Mouse (Mus musculus) liver, embryonic 14.5 days (tissue): Measurements from ENCODE around the gene Cog1. TPM values are rescaled to one million over a fixed set of nuclear protein-coding genes. Genes with fewer than 3 reads are reported as not detected.

ENCODE experiments used
- ATAC-seq: fragments of 200-750 bp; cut with Nextera tagmentation; 2 replicates; pipeline ENCODE4 v1.8.0; 2017; ENCODE audit warnings: moderate number of reproducible peaks, mild to moderate bottlenecking, moderate library complexity; ENCODE audit not compliant: insufficient read depth
- DNase-seq, 3 experiments: peaks; one replicate each; pipeline ENCODE4 v3.0.0-alpha.2; 2012 to 2013; ENCODE audit warnings: low read depth in 3 of 3, low spot score in 3 of 3
- H3K27ac ChIP-seq: fragments of 300-500 bp; sonication (generic); 2 replicates; pipeline ENCODE4 v1.5.1; 2014; ENCODE audit warnings: moderate library complexity, mild to moderate bottlenecking, control low read depth, inconsistent platforms
- H3K27me3 ChIP-seq: fragments of 300-500 bp; sonication (generic); 2 replicates; pipeline ENCODE4 v1.6.1; 2014; ENCODE audit warnings: mild to moderate bottlenecking, low read length, moderate library complexity; ENCODE audit not compliant: control insufficient read depth, insufficient read depth
- H3K36me3 ChIP-seq: fragments of 300-500 bp; sonication (generic); replicated peaks from 2 replicates; pipeline ENCODE4 v1.6.1; 2014; ENCODE audit warnings: low read depth; ENCODE audit not compliant: control insufficient read depth, insufficient read depth
- H3K4me1 ChIP-seq, 2 experiments: fragments of 200-500 bp in 1 of 2; fragments of 300-500 bp in 1 of 2; sonication (generic) in 1 of 2; replicated peaks; 2 replicates each; pipeline ENCODE4 v1.6.1; 2012 to 2014; ENCODE audit warnings: antibody characterized with exemption in 1 of 2, inconsistent platforms in 1 of 2, low read length in 1 of 2; ENCODE audit not compliant: control insufficient read depth in 2 of 2, insufficient read depth in 2 of 2
- H3K4me2 ChIP-seq: fragments of 300-500 bp; sonication (generic); 2 replicates; pipeline ENCODE4 v1.6.1; 2014; ENCODE audit warnings: low read depth, mild to moderate bottlenecking, control low read depth, moderate library complexity
- H3K4me3 ChIP-seq, 2 experiments: fragments of 200-500 bp in 1 of 2; fragments of 300-500 bp in 1 of 2; sonication (generic) in 1 of 2; 2 replicates each; pipeline ENCODE4 v1.5.1; 2012 to 2014; ENCODE audit warnings: low read depth in 2 of 2, low read length in 2 of 2, mild to moderate bottlenecking in 2 of 2, control low read depth in 1 of 2, inconsistent platforms in 1 of 2, moderate library complexity in 1 of 2; ENCODE audit not compliant: insufficient read depth in 1 of 2
- H3K9ac ChIP-seq: fragments of 300-500 bp; sonication (generic); replicated peaks from 2 replicates; pipeline ENCODE4 v1.6.1; 2014; ENCODE audit warnings: mild to moderate bottlenecking, control low read depth, moderate library complexity
- H3K9me3 ChIP-seq: fragments of 300-500 bp; sonication (generic); 2 replicates; pipeline ENCODE4 v1.6.1; 2016; ENCODE audit warnings: low read length, mixed read lengths; ENCODE audit not compliant: control insufficient read depth
- CTCF ChIP-seq: IDR thresholded peaks from 2 replicates; pipeline ENCODE4 v1.5.1; 2016; ENCODE audit warnings: antibody characterized with exemption, low read depth, control low read depth
- EP300 ChIP-seq: IDR thresholded peaks from 2 replicates; pipeline ENCODE4 v1.6.1; 2016; ENCODE audit warnings: antibody characterized with exemption, low read depth
- WGBS: fragments of 180-500 bp; shearing (Covaris S2); extraction: QIAGEN DNeasy Blood & Tissue Kit; methylation state at CpG from one replicate; pipeline ENCODE4 v1.1.7; 2014; ENCODE audit not compliant: insufficient replicate concordance; 5-methylcytosine and 5-hydroxymethylcytosine counted together
- polyA plus RNA-seq, 2 experiments: library from polyadenylated mRNA; depleted of rRNA in 1 of 2; stranded (reverse) in 1 of 2; unstranded in 1 of 2; fragments of >200 nt; fragmentation: Nextera tagmentation in 1 of 2; extraction: Ambion mirVana in 1 of 2; gene quantifications; 2 replicates each; pipeline versions ENCODE4 v1.2.1 to v1.2.3; 2012 to 2014

The Cog1 gene
- polyA plus RNA-seq, 2 experiments = 9.3 to 12.9 TPM

GRCm38 (mm10) chr11:113681979-113682378 lies 33.0 kb downstream of the Cog1 start:
- H3K9ac ChIP-seq = peak overlapping the region; percentile 96
- peak overlapping the region; percentile 91 to 92 for H3K4me3 ChIP-seq
- H3K9me3 ChIP-seq = no peaks in the 10 kb centered on the region
- H3K4me1 ChIP-seq = peaks cover 38 to 40% of the 10 kb centered on the region in 2 experiments
- H3K36me3 ChIP-seq = peaks cover 8% of the 10 kb centered on the region
- DNase-seq (no peak), ATAC-seq (no peak)
- peak overlapping the region; percentile 99 for H3K27ac ChIP-seq
- H3K4me2 ChIP-seq = peak overlapping the region; percentile 92
- no peaks in the 10 kb centered on the region for H3K27me3 ChIP-seq
- TF ChIP-seq EP300 (no peak), CTCF (no peak; the same call in 1 of the 2 replicates)

GRCm38 (mm10) chr11:113682897-113683626 lies 34.1 kb downstream of the Cog1 start:
- Histone ChIP-seq H3K4me2 (peak overlapping the region; percentile 92), H3K4me1 (peaks cover 38 to 40% of the 10 kb centered on the region in 2 experiments), H3K4me3 (peak overlapping the region; percentile 91 to 92), H3K9me3 (no peaks in the 10 kb centered on the region), H3K27me3 (no peaks in the 10 kb centered on the region), H3K27ac (peak overlapping the region; percentile 99), H3K9ac (peak overlapping the region; percentile 96), H3K36me3 (peaks cover 2% of the 10 kb centered on the region)
- ATAC-seq (peak; percentile 62), DNase-seq (peak in 2 of 3 experiments; percentile 53 to 57)
- 4% methylated on average over 38 of the region's 38 CpGs for WGBS
- no peak for TF ChIP-seq CTCF

- peak overlapping the region; percentile 92 for H3K4me2 ChIP-seq
- DNase-seq = no peak
- no peaks in the 10 kb centered on the region for H3K9me3 ChIP-seq
- TF ChIP-seq CTCF (no peak), EP300 (no peak)
- no peak for ATAC-seq
- under 1% methylated on average over 34 of the region's 38 CpGs for WGBS
- peak overlapping the region; percentile 96 for H3K9ac ChIP-seq
- no peaks in the 10 kb centered on the region for H3K27me3 ChIP-seq
- peaks cover 7% of the 10 kb centered on the region for H3K36me3 ChIP-seq
- H3K4me1 ChIP-seq = peaks cover 34 to 40% of the 10 kb centered on the region in 2 experiments
- H3K4me3 ChIP-seq = peak overlapping the region; percentile 91 to 92
- H3K27ac ChIP-seq = peak overlapping the region; percentile 99
Observed at GRCm38 (mm10) chr11:113683627-113683956, 34.6 kb downstream of the Cog1 start.

GRCm38 (mm10) chr11:113683957-113684706 lies 35.2 kb downstream of the Cog1 start, which contains the start of the genes Fam104a and D11Wsu47e:
Gene Fam104a, minus strand, starts transcription at chr11:113684155.
Gene D11Wsu47e, plus strand, starts transcription at chr11:113684412.
- no peak; the same call in 1 of the 2 replicates for TF ChIP-seq CTCF
- peak; percentile 77 for TF ChIP-seq EP300
- Histone ChIP-seq H3K4me3 (peak within 1 kb of the TSS; percentile 91 to 92), H3K27ac (peak within 1 kb of the TSS; percentile 99), H3K4me1 (peaks cover 31 to 40% of the 10 kb centered on the region in 2 experiments), H3K9me3 (no peaks in the 10 kb centered on the region), H3K4me2 (peak within 1 kb of the TSS; percentile 92), H3K27me3 (no peaks in the 10 kb centered on the region), H3K36me3 (peaks cover 13% of the 10 kb centered on the region), H3K9ac (peak within 1 kb of the TSS; percentile 96)
- under 1% methylated on average over 73 of the region's 73 CpGs for WGBS
- DNase-seq = peak; percentile 87 to 89 (median 88)
- peak; percentile 82 for ATAC-seq
